Mouse (Mus musculus): ENCODE results near the gene Serpine1. TPM values are rescaled to one million over a fixed set of nuclear protein-coding genes. Genes with fewer than 3 reads are reported as not detected.

Gene Serpine1
- polyA plus RNA-seq, 1 experiment, result 8.3 TPM

- peak; percentile 67 for DNase-seq (ENCODE audit: low spot score)
These were observed 46.9 kb downstream of the Serpine1 start for GRCm38 (mm10) chr5:137025132-137025531.

GRCm38 (mm10) chr5:137024318-137024717 lies 47.8 kb downstream of the Serpine1 start:
- no peak for DNase-seq (ENCODE audit: low spot score)

- no peak for DNase-seq (ENCODE audit: low spot score)
These were observed 56.2 kb downstream of the Serpine1 start for GRCm38 (mm10) chr5:137015913-137016312.

- no peak for DNase-seq (ENCODE audit: low spot score)
These were observed 59.6 kb downstream of the Serpine1 start for GRCm38 (mm10) chr5:137012401-137012950.

Other genes with a start within 250 kb of the Serpine1 start
- 0.15 and 0.48 TPM in 2 replicates for gene Col26a1, start 189.1 kb downstream of the Serpine1 start, polyA plus RNA-seq (2012; rRNA removed)
- gene Ift22, start 164.1 kb downstream of the Serpine1 start, polyA plus RNA-seq (2012; rRNA removed), result 22.5 and 22.6 TPM in 2 replicates
- 190 and 203 TPM in 2 replicates for gene Fis1, start 119.0 kb downstream of the Serpine1 start, polyA plus RNA-seq (2012; rRNA removed)
- 6.5 and 10.6 TPM in 2 replicates for gene Cldn15, start 105.7 kb downstream of the Serpine1 start, polyA plus RNA-seq (2012; rRNA removed)
- gene Plod3, start 85.2 kb downstream of the Serpine1 start, polyA plus RNA-seq (2012; rRNA removed), result 45.8 and 50.9 TPM in 2 replicates
- gene Znhit1, start 84.2 kb downstream of the Serpine1 start, polyA plus RNA-seq (2012; rRNA removed), result 62.3 and 66.6 TPM in 2 replicates
- 0.08 and 0.15 TPM in 2 replicates for gene Vgf, start 45.9 kb downstream of the Serpine1 start, polyA plus RNA-seq (2012; rRNA removed)
- 96.2 and 118 TPM in 2 replicates for gene Ap1s1, start 26.1 kb downstream of the Serpine1 start, polyA plus RNA-seq (2012; rRNA removed)
- gene Trim56, start 43.9 kb upstream of the Serpine1 start, polyA plus RNA-seq (2012; rRNA removed), result 5.7 and 11.9 TPM in 2 replicates
- not detected in 2 replicates for gene Muc3, start 77.1 kb upstream of the Serpine1 start, polyA plus RNA-seq (2012; rRNA removed)
- 1.3 and 1.4 TPM in 2 replicates for gene Muc3a, start 140.1 kb upstream of the Serpine1 start, polyA plus RNA-seq (2012; rRNA removed)
- gene Ache, start 215.3 kb upstream of the Serpine1 start, polyA plus RNA-seq (2012; rRNA removed), result 0.87 and 1.1 TPM in 2 replicates
- gene Ufsp1, start 222.4 kb upstream of the Serpine1 start, polyA plus RNA-seq (2012; rRNA removed), result 8.2 and 9.0 TPM in 2 replicates
- gene Srrt, start 235.4 kb upstream of the Serpine1 start, polyA plus RNA-seq (2012; rRNA removed), result 163 and 168 TPM in 2 replicates
- gene Trip6, start 242.1 kb upstream of the Serpine1 start, polyA plus RNA-seq (2012; rRNA removed), result 54.5 and 62.8 TPM in 2 replicates

Data from urinary bladder, adult 2 months (tissue).